Mouse (Mus musculus) cerebellum, postnatal 10 days (tissue): ENCODE results near the gene Ankrd31.

Experiments
- DNase-seq, 2 experiments: peaks; one replicate each; pipeline ENCODE4 v3.0.0; 2021; ENCODE audit warnings: mixed read lengths in 2 of 2

Ankrd31 gene

GRCm38 (mm10) chr13:96943571-96943970, 195.5 kb downstream of the Ankrd31 start:
- DNase-seq: peak; percentile 55 to 66

DNA sequence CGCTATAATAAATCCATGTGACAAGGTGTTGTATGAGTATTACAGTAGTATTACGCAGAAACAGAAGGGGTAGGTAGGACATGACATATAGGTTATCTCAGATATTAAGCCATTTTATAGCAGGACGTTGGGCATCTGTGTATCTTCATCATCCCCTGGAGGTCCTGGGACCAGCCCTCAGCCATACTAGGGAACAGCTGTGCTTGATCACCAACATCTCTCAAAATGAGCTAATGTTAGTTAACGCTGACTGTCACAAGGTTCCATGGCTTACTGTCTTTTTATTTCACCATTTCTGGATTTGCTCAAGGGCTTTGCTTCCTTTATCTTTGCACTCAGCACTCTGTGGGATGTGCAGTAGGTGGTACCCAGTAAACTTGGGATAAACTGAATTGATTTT, 197.7 kb downstream of the Ankrd31 start:
- no peak for DNase-seq

GRCm38 (mm10) chr13:96947722-96948121, 199.7 kb downstream of the Ankrd31 start:
- DNase-seq: no peak

GRCm38 (mm10) chr13:96951880-96952279, 203.8 kb downstream of the Ankrd31 start:
- no peak for DNase-seq

DNA sequence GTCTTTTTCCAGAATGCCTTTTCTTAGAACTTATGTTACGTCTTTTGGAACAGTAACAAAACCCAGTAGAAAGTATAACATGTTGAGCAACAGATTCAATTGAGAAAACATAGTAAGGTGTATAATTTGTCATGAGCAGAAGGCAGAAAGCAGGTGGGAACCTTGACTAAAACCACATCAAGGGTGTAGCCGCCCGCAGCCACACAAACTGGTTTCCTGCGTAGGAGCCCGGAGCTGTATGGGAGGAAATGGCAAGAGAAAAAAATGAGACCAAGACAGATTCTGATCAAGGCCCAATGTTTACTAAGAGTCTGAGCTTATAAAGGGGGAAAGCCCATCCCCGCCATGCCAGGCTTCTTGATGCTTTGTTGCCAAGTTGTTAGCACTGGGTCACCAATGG, 208.4 kb downstream of the Ankrd31 start:
- no peak for DNase-seq
